Mouse (Mus musculus) B cell, adult (primary cell): ENCODE results near the gene Ddb2. TPM values are rescaled to one million over a fixed set of nuclear protein-coding genes. Genes with fewer than 3 reads are reported as not detected.

Source experiments
- total RNA-seq: library from RNA; stranded (reverse); gene quantifications from 4 replicates; pipeline ENCODE4 v1.2.4, GENCODE M21; 2023; ENCODE audit not compliant: inconsistent age

Gene Ddb2
- 33.6 to 38.6 TPM (median 36.9 TPM) in 4 replicates for total RNA-seq

GRCm38 (mm10) chr2:91236601-91237510, at the start of gene Ddb2:
Gene Ddb2, minus strand, starts transcription at chr2:91236982.

GRCm38 (mm10) chr2:91264711-91265681, 28.2 kb upstream of the Ddb2 start, which contains the start of gene Arfgap2:
Gene Arfgap2, plus strand, starts transcription at chr2:91264974.

GRCm38 (mm10) chr2:91255661-91256150, 18.9 kb upstream of the Ddb2 start, which contains the start of gene Pacsin3:
Gene Pacsin3, plus strand, starts transcription at chr2:91255954.

GRCm38 (mm10) chr2:91202222-91202971, 34.4 kb downstream of the Ddb2 start, which contains the start of the genes Nr1h3 and Acp2:
Gene Nr1h3, minus strand, starts transcription at chr2:91202834.
Gene Acp2, plus strand, starts transcription at chr2:91202885.

GRCm38 (mm10) chr2:91183711-91184405, 52.9 kb downstream of the Ddb2 start, which contains the start of gene Madd:
Gene Madd, minus strand, starts transcription at chr2:91183837.

Other genes with a start within 250 kb of the Ddb2 start
- gene Rapsn, start 201.4 kb downstream of the Ddb2 start, total RNA-seq, result 0.48 to 0.54 TPM in 2 of 4 replicates, not detected in the others
- gene Psmc3, start 183.0 kb downstream of the Ddb2 start, total RNA-seq, result 106 to 121 TPM (median 114 TPM) in 4 replicates
- gene Slc39a13, start 166.6 kb downstream of the Ddb2 start, total RNA-seq, result 18.6 to 27.1 TPM (median 21.9 TPM) in 4 replicates
- gene Spi1, start 154.6 kb downstream of the Ddb2 start, total RNA-seq, result 93.1 to 119 TPM (median 105 TPM) in 4 replicates
- gene Mybpc3, start 118.8 kb downstream of the Ddb2 start, total RNA-seq, result 1.5 to 2.4 TPM (median 1.8 TPM) in 4 replicates
- gene Madd, start 53.1 kb downstream of the Ddb2 start, total RNA-seq, result 101 to 108 TPM (median 104 TPM) in 4 replicates
- gene Nr1h3, start 34.1 kb downstream of the Ddb2 start, total RNA-seq, result 2.1 to 7.0 TPM (median 3.8 TPM) in 4 replicates
- 3.8 to 4.8 TPM (median 4.2 TPM) in 4 replicates for gene Acp2, start 34.1 kb downstream of the Ddb2 start, total RNA-seq
- gene Pacsin3, start 19.0 kb upstream of the Ddb2 start, total RNA-seq, result 0.45 to 0.70 TPM (median 0.69 TPM) in 3 of 4 replicates, not detected in the other
- 146 to 156 TPM (median 152 TPM) in 4 replicates for gene Arfgap2, start 28.0 kb upstream of the Ddb2 start, total RNA-seq
- 6.7 to 10.0 TPM (median 7.8 TPM) in 4 replicates for gene 1110051M20Rik, start 207.7 kb upstream of the Ddb2 start, total RNA-seq
- 0.16 to 0.24 TPM (median 0.19 TPM) in 4 replicates for gene Lrp4, start 220.5 kb upstream of the Ddb2 start, total RNA-seq